Mouse (Mus musculus): ENCODE measurements around the gene Pdzd4. TPM values are rescaled to one million over a fixed set of nuclear protein-coding genes. Genes with fewer than 3 reads are reported as not detected.

Pdzd4 gene
- total RNA-seq (2021) = 1 to 10 TPM; 1.7 to 2.2 TPM
- long read RNA-seq, experiment 1 = 0 reads
- long read RNA-seq, experiment 2 = 0 reads

GRCm38 (mm10) chrX:73824185-73825151, at the start of gene Pdzd4:
Pdzd4 (minus strand) TSS chrX:73824969.
- peak; percentile 54 for DNase-seq
- intact Hi-C loops (cut with DNase I; ENCODE audit: low total_unique reads) = no loop called here

GRCm38 (mm10) chrX:73871956-73872355, 47.2 kb upstream of the Pdzd4 start:
- DNase-seq = no peak
- intact Hi-C loops (cut with DNase I; ENCODE audit: low total_unique reads) = no loop called here

- intact Hi-C loops (cut with DNase I; ENCODE audit: low total_unique reads) = no loop called here
- DNase-seq = no peak
Measured at GRCm38 (mm10) chrX:73871474-73871873, 46.7 kb upstream of the Pdzd4 start.

- intact Hi-C loops (cut with DNase I; ENCODE audit: low total_unique reads) = no loop called here
- DNase-seq = no peak
Measured at GRCm38 (mm10) chrX:73869334-73869733, 44.6 kb upstream of the Pdzd4 start.

- intact Hi-C loops (cut with DNase I; ENCODE audit: low total_unique reads) = no loop called here
- DNase-seq = no peak
Measured at GRCm38 (mm10) chrX:73867852-73868251, 43.1 kb upstream of the Pdzd4 start.

GRCm38 (mm10) chrX:73867256-73867655, 42.5 kb upstream of the Pdzd4 start:
- intact Hi-C loops (cut with DNase I; ENCODE audit: low total_unique reads) = no loop called here
- no peak for DNase-seq

GRCm38 (mm10) chrX:73864692-73865091, 39.9 kb upstream of the Pdzd4 start:
- no peak for DNase-seq
- intact Hi-C loops (cut with DNase I; ENCODE audit: low total_unique reads) = no loop called here

GRCm38 (mm10) chrX:73855087-73855408, 30.3 kb upstream of the Pdzd4 start:
- intact Hi-C loops (cut with DNase I; ENCODE audit: low total_unique reads) = no loop called here
- DNase-seq = no peak

- DNase-seq = no peak
- intact Hi-C loops (cut with DNase I; ENCODE audit: low total_unique reads) = no loop called here
Measured at GRCm38 (mm10) chrX:73854326-73855086, 29.7 kb upstream of the Pdzd4 start.

GRCm38 (mm10) chrX:73836691-73837090, 11.9 kb upstream of the Pdzd4 start:
- no peak for DNase-seq
- intact Hi-C loops (cut with DNase I; ENCODE audit: low total_unique reads) = no loop called here

GRCm38 (mm10) chrX:73835731-73836130, 11.0 kb upstream of the Pdzd4 start:
- DNase-seq = no peak
- intact Hi-C loops (cut with DNase I; ENCODE audit: low total_unique reads) = no loop called here

- DNase-seq = no peak
- intact Hi-C loops (cut with DNase I; ENCODE audit: low total_unique reads) = no loop called here
Measured at GRCm38 (mm10) chrX:73823747-73824146, 1.0 kb downstream of the Pdzd4 start.

GRCm38 (mm10) chrX:73816596-73817314, 8.0 kb downstream of the Pdzd4 start:
- intact Hi-C loops (cut with DNase I; ENCODE audit: low total_unique reads) = no loop called here
- no peak for DNase-seq

GRCm38 (mm10) chrX:73815072-73815471, 9.7 kb downstream of the Pdzd4 start:
- DNase-seq = no peak
- intact Hi-C loops (cut with DNase I; ENCODE audit: low total_unique reads) = no loop called here

- DNase-seq = no peak
- intact Hi-C loops (cut with DNase I; ENCODE audit: low total_unique reads) = no loop called here
Measured at GRCm38 (mm10) chrX:73805814-73806213, 19.0 kb downstream of the Pdzd4 start.

- intact Hi-C loops (cut with DNase I; ENCODE audit: low total_unique reads) = loop anchor here (5.0 kb wide), 2 partner anchors 99 to 149 kb away; partner anchors contain the start of gene L1cam
- peak; percentile 78 for DNase-seq
Measured at GRCm38 (mm10) chrX:73798502-73798901, 26.3 kb downstream of the Pdzd4 start.

GRCm38 (mm10) chrX:73797511-73797910, 27.3 kb downstream of the Pdzd4 start:
- no peak for DNase-seq
- intact Hi-C loops (cut with DNase I; ENCODE audit: low total_unique reads) = loop anchor here (5.0 kb wide), 2 partner anchors 100 to 150 kb away; partner anchors contain the start of gene L1cam

- no peak for DNase-seq
- intact Hi-C loops (cut with DNase I; ENCODE audit: low total_unique reads) = no loop called here
Measured at GRCm38 (mm10) chrX:73793505-73793904, 31.3 kb downstream of the Pdzd4 start.

- intact Hi-C loops (cut with DNase I; ENCODE audit: low total_unique reads) = no loop called here
- no peak for DNase-seq
Measured at GRCm38 (mm10) chrX:73793039-73793438, 31.7 kb downstream of the Pdzd4 start.

- intact Hi-C loops (cut with DNase I; ENCODE audit: low total_unique reads) = no loop called here
- no peak for DNase-seq
Measured at GRCm38 (mm10) chrX:73788501-73788900, 36.3 kb downstream of the Pdzd4 start.

Measured in gastrocnemius, postnatal 14 days (tissue).